Mouse (Mus musculus): ENCODE measurements around the gene Caml.
"Not testable (repeated sequence)": the region's sequence is repeated elsewhere in the genome, so short reads cannot be mapped to it uniquely, and the experiment has no call there.

- TF ChIP-seq CTCF (conservative IDR thresholded peaks at IDR 0.05; ENCODE audit: low read length); POU5F1 (IDR thresholded peaks at IDR 0.05; ENCODE audit: borderline replicate concordance, low read length): not testable (repeated sequence)
These were observed 45.9 kb upstream of the Caml start for GRCm38 (mm10) chr13:55576872-55577271.
